Mouse (Mus musculus): Measurements from ENCODE around the gene Naa35.

The Naa35 gene

DNA sequence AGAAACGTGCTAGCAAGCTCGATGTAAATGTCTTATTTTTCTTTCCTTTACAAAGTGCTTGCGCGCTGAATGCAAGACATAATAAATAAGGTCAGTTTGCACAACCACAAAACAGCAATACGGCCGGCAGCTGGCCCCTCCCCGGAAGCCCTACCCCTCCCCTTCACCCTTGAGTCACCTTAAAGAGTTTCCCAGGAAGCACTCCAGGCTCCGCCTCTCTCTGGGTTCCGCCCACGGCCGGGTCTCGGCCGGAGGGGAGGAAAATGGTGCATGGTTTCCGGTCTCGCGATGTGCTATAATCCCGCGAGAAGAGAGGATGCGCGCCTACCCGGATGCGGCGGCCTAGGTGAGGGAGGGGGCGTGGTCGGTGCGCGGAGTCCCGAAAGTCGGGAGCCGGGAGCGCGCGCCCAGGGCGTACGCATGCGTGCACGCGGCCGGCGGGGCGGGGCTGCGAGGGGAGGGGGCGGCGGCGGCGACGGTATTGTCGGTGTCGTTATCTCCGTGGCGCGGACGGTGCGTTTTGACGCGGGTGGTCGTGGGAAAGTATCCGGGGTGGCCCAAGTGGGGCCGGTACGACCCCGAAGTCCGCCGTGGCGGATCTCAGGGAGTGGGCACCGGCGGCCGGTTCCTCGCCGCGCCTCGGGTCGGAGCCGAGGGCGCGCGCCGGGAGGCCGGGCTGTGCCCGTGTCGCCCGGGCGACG lies at the start of gene Naa35, which contains the start of gene Agtpbp1:
TSS of gene Naa35 (plus strand) at position 313 of the 701 bp plus-strand sequence.
TSS of gene Agtpbp1 (minus strand) at position 281 of the 701 bp plus-strand sequence.
- DNase-seq, result peak; percentile 100

GRCm38 (mm10) chr13:59535746-59536145 lies 49.3 kb upstream of the Naa35 start:
- no peak for DNase-seq

- no peak for DNase-seq
Observed at GRCm38 (mm10) chr13:59536631-59537030, 48.4 kb upstream of the Naa35 start.

DNA sequence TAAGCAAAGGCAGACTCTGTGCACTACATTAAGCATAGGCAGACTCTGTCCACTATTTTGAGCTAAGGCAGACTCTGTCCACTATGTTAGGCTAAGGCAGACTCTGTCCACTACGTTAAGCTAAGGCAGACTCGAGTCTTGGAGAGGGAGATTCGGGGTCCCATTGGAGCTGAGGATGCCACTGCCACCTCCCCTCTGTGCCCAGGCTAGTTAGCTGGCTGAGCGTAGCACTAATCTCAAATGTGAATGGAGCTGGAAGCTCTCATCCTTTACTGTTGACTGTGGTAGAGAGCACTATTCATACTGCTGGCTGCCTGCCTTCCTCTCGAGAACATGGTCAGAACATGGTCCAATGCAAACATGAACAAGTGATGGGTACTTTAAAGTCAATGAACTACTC lies 46.4 kb upstream of the Naa35 start:
- no peak for DNase-seq

- DNase-seq, result no peak
Observed at GRCm38 (mm10) chr13:59540030-59540429, 45.0 kb upstream of the Naa35 start.

GRCm38 (mm10) chr13:59542411-59542810 lies 42.6 kb upstream of the Naa35 start:
- DNase-seq, result no peak

DNA sequence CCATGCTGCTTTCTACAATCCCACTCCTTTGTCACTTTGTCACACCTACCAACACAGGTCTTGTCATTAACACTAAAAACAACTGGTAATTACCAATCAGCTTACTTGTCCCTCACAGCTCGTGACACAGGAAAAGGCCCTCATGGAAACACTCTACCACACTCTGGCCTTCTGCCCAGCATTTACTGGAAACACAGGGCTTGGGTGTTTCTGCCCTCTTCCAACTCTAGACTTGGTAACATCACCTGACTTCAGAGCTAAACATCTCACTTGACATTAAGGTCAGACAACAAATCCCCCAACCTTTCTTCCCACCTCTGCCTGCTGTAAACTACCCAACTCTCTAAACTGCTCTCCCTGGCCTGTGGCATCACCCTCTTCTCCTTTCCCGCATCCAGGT lies 38.0 kb upstream of the Naa35 start:
- no peak for DNase-seq

DNA sequence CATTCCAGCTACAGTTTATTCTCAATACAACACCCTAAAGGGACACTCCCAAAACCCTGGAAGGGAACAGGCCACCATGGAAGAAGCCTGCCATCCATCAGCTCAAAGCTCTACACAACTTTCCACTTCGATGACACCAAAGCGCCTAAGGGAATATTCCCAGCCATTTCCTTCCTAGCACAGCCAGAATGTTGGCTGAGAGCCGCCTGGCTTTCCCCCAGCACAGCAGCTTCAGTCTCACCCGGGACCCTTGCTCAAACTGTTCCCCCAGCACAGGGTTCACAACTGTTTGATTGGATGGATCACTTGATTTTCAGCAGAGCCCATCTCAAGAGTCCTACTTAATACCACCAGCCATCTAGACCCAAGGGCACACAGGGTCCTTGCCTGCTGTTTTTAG lies 37.3 kb upstream of the Naa35 start:
- DNase-seq, result no peak

GRCm38 (mm10) chr13:59549318-59549798 lies 35.7 kb upstream of the Naa35 start:
- no peak for DNase-seq

DNA sequence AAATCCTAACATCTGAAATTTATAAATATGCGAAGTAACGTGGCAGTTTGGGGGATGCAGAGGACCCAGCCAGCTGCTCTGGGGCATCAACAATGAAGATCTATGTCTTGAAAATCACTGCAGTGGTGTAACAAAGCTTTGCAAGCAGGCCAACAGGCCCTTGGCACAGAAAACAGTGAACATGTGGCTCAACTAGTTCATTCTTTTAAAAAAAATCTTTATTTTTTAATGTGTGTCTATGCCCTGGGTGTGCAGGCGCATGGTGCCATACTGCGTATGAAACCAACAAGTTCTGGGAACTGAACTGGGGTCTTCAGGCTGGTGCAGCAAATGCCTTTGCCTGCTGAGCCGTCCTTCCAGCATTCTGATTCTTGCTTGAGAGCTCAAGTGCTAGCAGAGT lies 32.8 kb upstream of the Naa35 start:
- no peak for DNase-seq

DNA sequence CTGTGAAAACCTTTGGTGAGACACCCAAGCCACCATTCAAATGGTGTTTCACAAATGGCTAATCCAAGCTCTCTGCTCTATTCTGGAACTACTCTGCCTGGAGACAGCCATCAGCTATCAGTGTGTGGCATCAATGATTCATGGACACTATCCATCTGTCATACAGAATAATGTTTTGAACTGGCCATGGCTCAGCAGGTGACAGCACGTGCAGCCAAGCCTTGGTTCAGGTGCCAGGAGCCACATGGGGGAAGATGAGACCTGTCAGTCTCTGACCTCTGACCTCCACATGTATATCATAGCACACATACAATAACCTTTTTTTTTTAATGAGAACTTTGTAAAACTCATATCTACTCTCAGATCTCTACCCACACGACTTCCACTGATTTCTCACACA lies 32.3 kb upstream of the Naa35 start:
- DNase-seq, result no peak

GRCm38 (mm10) chr13:59554772-59555505 lies 30.1 kb upstream of the Naa35 start:
- DNase-seq, result no peak

GRCm38 (mm10) chr13:59555613-59556192 lies 29.4 kb upstream of the Naa35 start:
- DNase-seq, result no peak

GRCm38 (mm10) chr13:59556670-59557069 lies 28.4 kb upstream of the Naa35 start:
- peak; percentile 60 for DNase-seq

- DNase-seq, result peak; percentile 90
Observed at GRCm38 (mm10) chr13:59557185-59557985, 27.7 kb upstream of the Naa35 start.

GRCm38 (mm10) chr13:59558776-59559175 lies 26.3 kb upstream of the Naa35 start:
- DNase-seq, result no peak

- DNase-seq, result no peak
Observed at GRCm38 (mm10) chr13:59562471-59562870, 22.6 kb upstream of the Naa35 start.

DNA sequence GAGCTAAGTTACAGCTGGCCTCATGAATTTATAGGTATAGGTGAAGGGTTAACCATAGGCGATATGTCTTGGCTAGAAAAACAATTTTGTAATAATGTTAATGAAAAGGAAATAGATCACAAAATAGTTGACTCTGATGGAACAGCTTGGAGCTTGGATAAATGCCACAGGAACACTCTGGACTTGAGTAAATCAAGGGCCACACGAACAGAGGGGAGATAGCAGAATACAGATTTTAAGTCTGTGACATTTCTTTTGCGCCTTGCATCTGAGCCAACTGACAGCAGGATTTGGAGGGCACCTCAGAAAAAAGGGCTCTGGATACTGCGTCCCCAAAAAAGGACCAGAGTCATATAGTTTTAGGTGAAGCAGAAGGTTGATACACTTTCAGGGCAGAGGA lies 20.6 kb upstream of the Naa35 start:
- DNase-seq, result no peak

GRCm38 (mm10) chr13:59564923-59565322 lies 20.1 kb upstream of the Naa35 start:
- no peak for DNase-seq

DNA sequence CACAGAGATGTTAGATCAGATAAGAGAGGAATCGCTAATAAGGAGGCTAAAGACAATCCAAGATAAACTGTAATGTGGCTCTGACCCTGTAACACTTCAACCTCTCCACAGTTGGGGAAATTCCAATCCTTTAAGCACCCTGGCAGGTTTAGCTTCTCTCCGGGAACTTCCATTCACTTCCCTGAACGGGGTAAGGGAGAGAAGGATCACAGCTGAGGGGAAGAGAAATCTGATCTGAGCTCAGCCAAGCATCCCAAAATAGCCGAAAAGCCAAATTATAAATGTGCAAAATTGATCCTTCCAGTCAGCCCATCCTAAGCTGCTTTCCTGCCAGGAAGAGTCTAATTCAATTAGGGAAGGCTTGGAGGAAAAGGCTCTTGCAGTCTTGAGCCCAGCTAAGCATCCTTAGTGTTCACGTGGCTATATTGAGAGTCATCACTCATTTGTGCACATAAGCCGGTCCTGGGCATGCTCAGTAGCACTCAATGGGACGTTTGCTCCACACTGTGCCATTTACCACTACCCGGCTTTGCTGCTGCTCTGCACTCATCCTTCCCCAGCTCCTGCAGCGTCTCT lies 19.0 kb upstream of the Naa35 start:
- DNase-seq, result no peak

GRCm38 (mm10) chr13:59571107-59571506 lies 14.0 kb upstream of the Naa35 start:
- no peak for DNase-seq

- no peak for DNase-seq
Observed at GRCm38 (mm10) chr13:59572549-59572948, 12.5 kb upstream of the Naa35 start.

DNA sequence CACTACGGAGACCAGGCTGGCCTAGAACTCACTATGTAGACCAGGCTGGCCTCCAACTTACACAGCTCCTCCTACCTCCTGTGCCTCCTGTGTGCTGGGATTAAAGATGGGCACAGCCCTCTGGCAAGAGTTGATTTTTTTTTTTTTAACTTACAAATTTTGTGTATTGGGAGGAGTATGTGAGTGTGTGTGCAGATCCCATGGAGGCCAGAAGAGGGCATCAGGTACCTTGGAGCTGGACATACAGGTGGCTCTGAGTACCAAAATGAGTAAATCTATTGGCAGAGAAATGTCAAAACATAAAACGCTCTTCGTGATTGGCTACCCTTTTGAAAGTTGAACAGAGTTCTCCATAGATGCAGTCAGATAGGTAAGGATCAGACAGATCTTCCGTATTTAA lies 4.1 kb upstream of the Naa35 start:
- DNase-seq, result no peak
